In the genomic region with DNA sequence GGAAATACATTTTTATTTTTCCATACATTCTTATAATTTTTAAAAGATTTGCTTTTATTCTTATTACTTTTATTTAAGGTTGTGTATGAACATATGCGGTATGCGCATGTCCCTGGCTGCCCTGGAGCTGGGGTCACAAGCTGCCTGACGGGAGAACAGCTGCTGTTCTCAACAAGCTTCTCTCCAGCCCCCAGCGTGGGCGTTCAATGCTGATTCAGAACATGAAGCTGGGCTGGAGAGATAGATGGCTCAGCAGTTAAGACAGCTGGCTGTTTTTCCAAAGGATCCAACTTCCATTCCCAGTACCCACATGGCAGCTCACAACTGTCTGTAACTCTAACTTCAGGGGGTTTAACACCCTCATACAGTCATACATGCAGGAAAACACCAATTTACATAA, we compare ENCODE assay signal across 16 mouse cellular contexts. TPM values are rescaled to one million over a fixed set of nuclear protein-coding genes. Genes with fewer than 3 reads are reported as not detected.
DNase-seq lines count a peak whose midpoint lies in the region; TF ChIP-seq lines count a peak whose summit lies in the region.
"Had no signal": no experiment of that assay in that cellular context is flagged by ENCODE, and none has a peak within 500 bp of the region (broad histone marks: within the 10 kb centered on the region; RNA-seq: fewer than 3 reads in every experiment).

No protein-coding gene starts in this region.

- H3K27me3 ChIP-seq in heart, adult 2 months (ENCODE audit: control insufficient read depth, insufficient read depth, low read length), result no peaks in the 10 kb centered on the region
- H3K27me3 ChIP-seq: heart, embryonic 13.5 days; intestine, embryonic 15.5 days; stomach, embryonic 15.5 days had no signal

- H3K27ac ChIP-seq in heart, adult 2 months, result no peak overlapping the region
- H3K27ac ChIP-seq: heart, embryonic 13.5 days; intestine, embryonic 15.5 days; stomach, embryonic 15.5 days had no signal

- intact Hi-C loops in left cerebral cortex, postnatal 25 days (cut with DNase I), result no loop called here
- intact Hi-C loops in heart, adult 2 months (cut with DNase I), result no loop called here

- H3K9ac ChIP-seq in heart, adult 2 months (ENCODE audit: low read depth, low read length), result no peak overlapping the region
- H3K9ac ChIP-seq: heart, embryonic 13.5 days; intestine, embryonic 15.5 days; stomach, embryonic 15.5 days had no signal

- H3K79me2 ChIP-seq in heart, adult 2 months (replicated peaks; ENCODE audit: control insufficient read depth, insufficient read depth, low read length), result no peaks in the 10 kb centered on the region

- TF ChIP-seq EP300 in heart, adult 2 months (IDR thresholded peaks at IDR 0.05; ENCODE audit: insufficient read depth, low read depth, low read length), result no peak

- H3K4me1 ChIP-seq in heart, adult 2 months (ENCODE audit: control insufficient read depth, insufficient read depth, low read length), result no peaks in the 10 kb centered on the region
- H3K4me1 ChIP-seq: heart, embryonic 13.5 days; intestine, embryonic 15.5 days; stomach, embryonic 15.5 days had no signal

- no peak for TF ChIP-seq CTCF in heart, adult 2 months (IDR thresholded peaks at IDR 0.05)

- no peak overlapping the region for H3K4me3 ChIP-seq in heart, adult 2 months
- H3K4me3 ChIP-seq: heart, embryonic 13.5 days; intestine, embryonic 15.5 days; stomach, embryonic 15.5 days had no signal

- H3K36me3 ChIP-seq in heart, adult 2 months (ENCODE audit: control insufficient read depth, insufficient read depth, low read length), result no peaks in the 10 kb centered on the region

- 89% methylated on average over 5 of the region's 5 CpGs for WGBS in heart, adult 2 months

- peak; percentile 7 for DNase-seq in kidney, postnatal 10 days
- DNase-seq in kidney, postnatal 36 days, result no peak
- peak; percentile 88 for DNase-seq in layer of hippocampus, adult 9-11 months
- peak; percentile 60 to 91 for DNase-seq in left cerebral cortex, postnatal 25 days (ENCODE audit: low spot score in 2 of 2)
- DNase-seq in right cerebral cortex, postnatal 4 days, result peak; percentile 5
- DNase-seq in urinary bladder, adult 2 months (ENCODE audit: low spot score), result no peak
- no peak for DNase-seq in thymus, postnatal 25 days
- no peak for DNase-seq in heart, adult 2 months
- DNase-seq: adrenal gland, postnatal 10 days; cerebellum, postnatal 10 days; gastrocnemius, postnatal 14 days had no signal

- no peak for TF ChIP-seq POLR2A in heart, adult 2 months (IDR thresholded peaks at IDR 0.05; ENCODE audit: insufficient read depth, low read depth, low read length)

RNA-seq across cellular contexts. Expression of a gene that starts 22.3 kb away (rescaled TPM):
- 1 to 10 TPM; 4.6 to 5.0 TPM for total RNA-seq in left cerebral cortex, postnatal 25 days (2021)
- polyA plus RNA-seq in urinary bladder, adult 2 months (2012; rRNA removed), result 2.3 and 3.0 TPM in 2 replicates
- 1 to 10 TPM; 2.4 to 2.8 TPM for total RNA-seq in heart, adult 2 months (2021)
- polyA plus RNA-seq in heart, adult 2 months (2012; rRNA removed), result 0.29 and 0.97 TPM in 2 replicates

RNA-seq across cellular contexts. Expression of a gene that starts 35.7 kb away (rescaled TPM):
- not detected for total RNA-seq in left cerebral cortex, postnatal 25 days (2021)
- 1.7 and 2.0 TPM in 2 replicates for polyA plus RNA-seq in urinary bladder, adult 2 months (2012; rRNA removed)
- total RNA-seq in heart, adult 2 months (2021), result not detected
- not detected in 2 replicates for polyA plus RNA-seq in heart, adult 2 months (2012; rRNA removed)
- total RNA-seq: adrenal gland, postnatal 10 days; gastrocnemius, postnatal 14 days; liver, adult 2 months had no signal
- polyA plus RNA-seq: lung, postnatal 0 days had no signal

Comparison
In these comparisons a context has a peak if more than half of its experiments do, and no peak if none do; other contexts are left out.
1. DNase-seq: peak in kidney, postnatal 10 days (single experiment), layer of hippocampus, adult 9-11 months (single experiment), left cerebral cortex, postnatal 25 days (2 of 2) and right cerebral cortex, postnatal 4 days (single experiment); none in kidney, postnatal 36 days (0 of 2), urinary bladder, adult 2 months (single experiment), thymus, postnatal 25 days (single experiment) and heart, adult 2 months (0 of 2).